Comparison of ENCODE assay signal across 18 mouse cellular contexts in the genomic region with DNA sequence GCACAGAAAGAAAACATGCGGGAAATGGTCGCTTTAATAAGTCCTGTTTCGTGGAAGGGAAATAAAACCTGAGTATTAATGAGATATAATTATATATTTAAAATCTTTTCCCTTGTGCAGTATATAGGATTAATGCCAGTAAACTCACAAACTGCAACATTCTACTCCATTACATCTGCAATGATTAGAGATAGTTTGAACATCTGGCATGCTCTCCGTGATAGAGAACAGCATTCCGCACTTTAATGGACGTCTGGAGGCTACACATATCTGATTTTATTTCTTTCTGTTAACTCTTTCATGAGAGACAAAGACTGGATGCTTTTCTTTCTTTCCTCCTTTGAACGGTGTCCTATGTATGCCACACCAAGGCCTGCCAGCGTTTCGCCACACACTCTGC.
"Had no signal": no experiment of that assay in that cellular context is flagged by ENCODE, and none has a peak within 500 bp of the region (broad histone marks: within the 10 kb centered on the region; RNA-seq: fewer than 3 reads in every experiment).

No protein-coding gene starts in this region.

- H3K9ac ChIP-seq: liver, embryonic 15.5 days; liver, postnatal 0 days; lung, embryonic 15.5 days; midbrain, embryonic 13.5 days; midbrain, embryonic 15.5 days had no signal

- H3K27ac ChIP-seq: liver, embryonic 15.5 days; lung, embryonic 15.5 days; macrophage; midbrain, embryonic 13.5 days; midbrain, embryonic 15.5 days had no signal

- H3K27me3 ChIP-seq: liver, embryonic 15.5 days; lung, embryonic 15.5 days; megakaryocyte, embryonic 14.5 days; midbrain, embryonic 13.5 days; midbrain, embryonic 15.5 days had no signal

- H3K4me3 ChIP-seq: liver, embryonic 15.5 days; lung, embryonic 15.5 days; megakaryocyte, embryonic 14.5 days; midbrain, embryonic 13.5 days; midbrain, embryonic 15.5 days had no signal

- H3K36me3 ChIP-seq: liver, embryonic 15.5 days; lung, embryonic 15.5 days; midbrain, embryonic 13.5 days; midbrain, embryonic 15.5 days had no signal

- H3K9me3 ChIP-seq: liver, embryonic 15.5 days; lung, embryonic 15.5 days; midbrain, embryonic 13.5 days; midbrain, embryonic 15.5 days had no signal

- H3K4me1 ChIP-seq: liver, embryonic 15.5 days; megakaryocyte, embryonic 14.5 days had no signal

- H3K4me2 ChIP-seq: liver, embryonic 15.5 days; lung, embryonic 15.5 days; midbrain, embryonic 11.5 days; midbrain, embryonic 13.5 days; midbrain, embryonic 15.5 days had no signal

- ATAC-seq: liver, postnatal 0 days; lung, postnatal 0 days; midbrain, embryonic 13.5 days; midbrain, embryonic 15.5 days had no signal

- DNase-seq: liver, postnatal 0 days; lung, adult 2 months; lung, postnatal 14 days; lung, postnatal 36 days; right cerebral cortex, postnatal 25 days; right cerebral cortex, postnatal 4 days; spleen, adult 18-20 months; thymus, adult 18-20 months; thymus, postnatal 14 days; thymus, postnatal 36 days had no signal
